Mouse (Mus musculus): ENCODE measurements around the gene Smim12. TPM values are rescaled to one million over a fixed set of nuclear protein-coding genes. Genes with fewer than 3 reads are reported as not detected.

Smim12 gene
- total and polyA plus RNA-seq, 3 experiments, result 48.3 to 60.1 TPM; not detected in 1

DNA sequence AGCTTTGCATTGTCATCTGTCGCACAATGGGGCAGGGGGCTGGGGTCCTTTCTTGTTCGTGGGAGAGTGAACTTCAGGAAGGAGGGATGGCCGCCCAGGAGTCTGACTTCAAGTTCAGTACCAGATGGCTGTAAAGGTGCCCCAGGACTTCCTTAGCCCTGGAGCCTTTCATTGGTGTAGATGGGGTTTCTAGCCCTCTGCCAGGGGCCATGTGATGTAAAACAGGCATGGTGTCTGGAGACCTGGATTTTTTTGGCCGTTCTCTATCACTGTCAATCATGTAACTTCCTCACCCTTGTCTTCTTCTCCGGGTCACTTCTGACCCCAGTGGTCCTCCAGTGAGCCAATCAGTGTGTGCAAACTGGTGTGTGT lies 20.6 kb downstream of the Smim12 start:
- no peaks in the 10 kb centered on the region for H3K79me2 ChIP-seq (ENCODE audit: control insufficient read depth, insufficient read depth, low read length, poor library complexity)
- TF ChIP-seq ZKSCAN1 (IDR thresholded peaks at IDR 0.05; ENCODE audit: low read depth, low read length), result no peak
- TF ChIP-seq ZNF384 (IDR thresholded peaks at IDR 0.05; ENCODE audit: low read depth, low read length), result no peak
- TF ChIP-seq GABPA (IDR thresholded peaks at IDR 0.05; ENCODE audit: low read depth, low read length), result no peak
- TF ChIP-seq BHLHE40 (IDR thresholded peaks at IDR 0.05; ENCODE audit: borderline replicate concordance, low read depth, low read length), result no peak
- TF ChIP-seq TCF12 (IDR thresholded peaks at IDR 0.05; ENCODE audit: low read depth, low read length), result no peak
- no peak for TF ChIP-seq CHD1 (IDR thresholded peaks at IDR 0.05; ENCODE audit: low read depth, low read length)
- TF ChIP-seq SMC3 (IDR thresholded peaks at IDR 0.05; ENCODE audit: low read depth, low read length), result no peak
- H3K4me3 ChIP-seq (ENCODE audit: control insufficient read depth in 1 of 2, insufficient read depth in 1 of 2, low read depth in 2 of 2, low read length in 2 of 2), result no peak overlapping the region
- H3K27me3 ChIP-seq (ENCODE audit: control insufficient read depth in 1 of 2, insufficient read depth in 2 of 2, low read length in 2 of 2), result no peaks in the 10 kb centered on the region
- no peaks in the 10 kb centered on the region for H3K4me1 ChIP-seq (ENCODE audit: control insufficient read depth in 1 of 2, insufficient read depth in 2 of 2, low read length in 2 of 2)
- H3K9ac ChIP-seq (ENCODE audit: control insufficient read depth, low read depth, low read length, poor library complexity, severe bottlenecking), result no peak overlapping the region
- no peak overlapping the region for H3K27ac ChIP-seq (ENCODE audit: control insufficient read depth, low read depth, low read length)
- H3K36me3 ChIP-seq (ENCODE audit: control insufficient read depth in 1 of 2, insufficient read depth in 2 of 2, low read length in 2 of 2), result no peaks in the 10 kb centered on the region
- no peak for DNase-seq (ENCODE audit: low read depth, low spot score)
- H3K9me3 ChIP-seq (replicated peaks; ENCODE audit: insufficient read depth, low read length), result no peaks in the 10 kb centered on the region

- Histone ChIP-seq H3K27ac (ENCODE audit: control insufficient read depth, low read depth, low read length) (no peak overlapping the region), H3K9me3 (replicated peaks; ENCODE audit: insufficient read depth, low read length) (no peaks in the 10 kb centered on the region), H3K4me3 (ENCODE audit: control insufficient read depth in 1 of 2, insufficient read depth in 1 of 2, low read depth in 2 of 2, low read length in 2 of 2) (no peak overlapping the region), H3K27me3 (ENCODE audit: control insufficient read depth in 1 of 2, insufficient read depth in 2 of 2, low read length in 2 of 2) (no peaks in the 10 kb centered on the region), H3K36me3 (ENCODE audit: control insufficient read depth in 1 of 2, insufficient read depth in 2 of 2, low read length in 2 of 2) (no peaks in the 10 kb centered on the region), H3K79me2 (ENCODE audit: control insufficient read depth, insufficient read depth, low read length, poor library complexity) (no peaks in the 10 kb centered on the region), H3K9ac (ENCODE audit: control insufficient read depth, low read depth, low read length, poor library complexity, severe bottlenecking) (no peak overlapping the region), H3K4me1 (ENCODE audit: control insufficient read depth in 1 of 2, insufficient read depth in 2 of 2, low read length in 2 of 2) (no peaks in the 10 kb centered on the region)
- TF ChIP-seq MYC (IDR thresholded peaks at IDR 0.05; ENCODE audit: low read depth, low read length) (no peak), TAL1 (IDR thresholded peaks at IDR 0.05; ENCODE audit: low read length) (no peak), ZC3H11A (IDR thresholded peaks at IDR 0.05; ENCODE audit: low read depth, low read length) (no peak), CHD1 (IDR thresholded peaks at IDR 0.05; ENCODE audit: low read depth, low read length) (no peak)
- no peak for DNase-seq (ENCODE audit: low read depth, low spot score)
These were observed 34.9 kb downstream of the Smim12 start for GRCm38 (mm10) chr4:127278451-127279001.

DNA sequence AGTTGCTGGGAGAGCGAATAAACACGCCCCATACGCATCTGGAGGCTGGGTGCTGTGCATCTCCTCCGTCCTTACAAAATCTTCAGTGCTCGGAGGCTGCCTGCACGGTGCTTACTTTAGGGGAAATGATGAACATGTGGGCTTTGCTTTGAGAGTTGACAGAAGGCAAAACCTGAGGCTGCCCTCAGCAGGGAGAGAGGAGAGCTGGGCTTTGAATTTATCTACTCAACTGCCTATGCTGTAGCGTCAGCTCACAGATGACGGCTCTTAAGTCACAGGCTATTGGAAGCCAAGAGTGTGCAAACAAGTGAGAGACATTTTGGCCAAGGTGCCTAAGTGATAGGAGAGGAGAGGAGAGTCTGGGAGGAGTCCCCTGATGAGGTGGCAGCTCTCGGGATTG lies 35.7 kb downstream of the Smim12 start:
- H3K9me3 ChIP-seq (replicated peaks; ENCODE audit: insufficient read depth, low read length), result no peaks in the 10 kb centered on the region
- H3K9ac ChIP-seq (ENCODE audit: control insufficient read depth, low read depth, low read length, poor library complexity, severe bottlenecking), result no peak overlapping the region
- no peak for DNase-seq (ENCODE audit: low read depth, low spot score)
- no peaks in the 10 kb centered on the region for H3K36me3 ChIP-seq (ENCODE audit: control insufficient read depth in 1 of 2, insufficient read depth in 2 of 2, low read length in 2 of 2)
- TF ChIP-seq NELFE (IDR thresholded peaks at IDR 0.05; ENCODE audit: low read depth, low read length), result no peak
- TF ChIP-seq MYC (IDR thresholded peaks at IDR 0.05; ENCODE audit: low read depth, low read length), result no peak
- no peak for TF ChIP-seq ZKSCAN1 (IDR thresholded peaks at IDR 0.05; ENCODE audit: low read depth, low read length)
- no peak for TF ChIP-seq RAD21 (IDR thresholded peaks at IDR 0.05; ENCODE audit: low read depth, low read length)
- TF ChIP-seq ZC3H11A (IDR thresholded peaks at IDR 0.05; ENCODE audit: low read depth, low read length), result no peak
- TF ChIP-seq SMC3 (IDR thresholded peaks at IDR 0.05; ENCODE audit: low read depth, low read length), result no peak
- TF ChIP-seq UBTF (IDR thresholded peaks at IDR 0.05; ENCODE audit: borderline replicate concordance, insufficient read depth, low read depth, low read length), result no peak
- no peak for TF ChIP-seq TAL1 (IDR thresholded peaks at IDR 0.05; ENCODE audit: low read length)
- TF ChIP-seq HCFC1 (IDR thresholded peaks at IDR 0.05; ENCODE audit: low read depth, low read length), result no peak
- no peak for TF ChIP-seq GATA1 (IDR thresholded peaks at IDR 0.05; ENCODE audit: low read depth, low read length)
- TF ChIP-seq JUND (IDR thresholded peaks at IDR 0.05; ENCODE audit: low read depth, low read length), result no peak
- TF ChIP-seq USF1 (IDR thresholded peaks at IDR 0.05; ENCODE audit: low read depth, low read length), result no peak
- no peak for TF ChIP-seq CHD1 (IDR thresholded peaks at IDR 0.05; ENCODE audit: low read depth, low read length)
- TF ChIP-seq BHLHE40 (IDR thresholded peaks at IDR 0.05; ENCODE audit: borderline replicate concordance, low read depth, low read length), result no peak
- no peak for TF ChIP-seq MXI1 (IDR thresholded peaks at IDR 0.05; ENCODE audit: low read depth, low read length)
- H3K4me3 ChIP-seq (ENCODE audit: control insufficient read depth in 1 of 2, insufficient read depth in 1 of 2, low read depth in 2 of 2, low read length in 2 of 2), result no peak overlapping the region
- H3K79me2 ChIP-seq (ENCODE audit: control insufficient read depth, insufficient read depth, low read length, poor library complexity), result no peaks in the 10 kb centered on the region
- H3K27me3 ChIP-seq (ENCODE audit: control insufficient read depth in 1 of 2, insufficient read depth in 2 of 2, low read length in 2 of 2), result no peaks in the 10 kb centered on the region
- no peaks in the 10 kb centered on the region for H3K4me1 ChIP-seq (ENCODE audit: control insufficient read depth in 1 of 2, insufficient read depth in 2 of 2, low read length in 2 of 2)
- no peak overlapping the region for H3K27ac ChIP-seq (ENCODE audit: control insufficient read depth, low read depth, low read length)
